Mouse (Mus musculus): ENCODE measurements around the gene Psg25. TPM values are rescaled to one million over a fixed set of nuclear protein-coding genes. Genes with fewer than 3 reads are reported as not detected.
"Not testable (repeated sequence)": the region's sequence is repeated elsewhere in the genome, so short reads cannot be mapped to it uniquely, and the experiment has no call there.

Gene Psg25
- polyA plus RNA-seq (2012; rRNA removed), result 0.03 TPM in 1 of 2 replicates, not detected in the other

GRCm38 (mm10) chr7:18532169-18532568, at the start of gene Psg25:
Psg25 (minus strand) TSS chr7:18532269.
- no peak for TF ChIP-seq CTCF (IDR thresholded peaks at IDR 0.05; ENCODE audit: borderline replicate concordance, insufficient read depth, low read depth, low read length)
- TF ChIP-seq POLR2A (IDR thresholded peaks at IDR 0.05; ENCODE audit: borderline replicate concordance, insufficient read depth, low read length), result no peak
- DNase-seq, result no peak
- Histone ChIP-seq H3K27me3 (ENCODE audit: control insufficient read depth, insufficient read depth, low read length) (no peaks in the 10 kb centered on the region), H3K27ac (ENCODE audit: insufficient read depth, low read length) (no peak within 1 kb of the TSS), H3K4me3 (replicated peaks; ENCODE audit: insufficient read depth, low read depth, low read length) (no peak within 1 kb of the TSS), H3K4me1 (ENCODE audit: control insufficient read depth, insufficient read depth, low read length) (no peaks in the 10 kb centered on the region)
- WGBS, result 88% methylated on average over 1 of the region's 1 CpGs

- 85% methylated on average over 3 of the region's 3 CpGs for WGBS
- no peak for DNase-seq
Observed at GRCm38 (mm10) chr7:18567205-18567604, 35.1 kb upstream of the Psg25 start, which contains the start of gene Psg27. Psg27 (minus strand) TSS chr7:18567305.

GRCm38 (mm10) chr7:18559850-18560249, 27.8 kb upstream of the Psg25 start:
- H3K27me3 ChIP-seq (ENCODE audit: control insufficient read depth, insufficient read depth, low read length), result no peaks in the 10 kb centered on the region
- H3K4me1 ChIP-seq (ENCODE audit: control insufficient read depth, insufficient read depth, low read length), result no peaks in the 10 kb centered on the region
- no peak overlapping the region for H3K27ac ChIP-seq (ENCODE audit: insufficient read depth, low read length)
- no peak for TF ChIP-seq CTCF (IDR thresholded peaks at IDR 0.05; ENCODE audit: borderline replicate concordance, insufficient read depth, low read depth, low read length)
- H3K4me3 ChIP-seq (replicated peaks; ENCODE audit: insufficient read depth, low read depth, low read length), result no peak overlapping the region
- DNase-seq, result no peak

More at GRCm38 (mm10) chr7:18567205-18567604, 35.1 kb upstream of the Psg25 start, which contains the start of gene Psg27:
- Histone ChIP-seq H3K27me3 (ENCODE audit: control insufficient read depth, insufficient read depth, low read length) (no peaks in the 10 kb centered on the region), H3K27ac (ENCODE audit: insufficient read depth, low read length) (no peak within 1 kb of the TSS), H3K4me3 (replicated peaks; ENCODE audit: insufficient read depth, low read depth, low read length) (no peak within 1 kb of the TSS), H3K4me1 (ENCODE audit: control insufficient read depth, insufficient read depth, low read length) (no peaks in the 10 kb centered on the region)
- TF ChIP-seq CTCF (IDR thresholded peaks at IDR 0.05; ENCODE audit: borderline replicate concordance, insufficient read depth, low read depth, low read length) (no peak), POLR2A (IDR thresholded peaks at IDR 0.05; ENCODE audit: borderline replicate concordance, insufficient read depth, low read length) (no peak)

GRCm38 (mm10) chr7:18555751-18556150, 23.7 kb upstream of the Psg25 start:
- not testable (repeated sequence) for H3K4me3 ChIP-seq (replicated peaks; ENCODE audit: insufficient read depth, low read depth, low read length); DNase-seq; H3K4me1 ChIP-seq (ENCODE audit: control insufficient read depth, insufficient read depth, low read length); H3K27me3 ChIP-seq (ENCODE audit: control insufficient read depth, insufficient read depth, low read length); H3K27ac ChIP-seq (ENCODE audit: insufficient read depth, low read length)
- WGBS, result 71% methylated on average over 3 of the region's 3 CpGs

- Histone ChIP-seq H3K27me3 (ENCODE audit: control insufficient read depth, insufficient read depth, low read length) (no peaks in the 10 kb centered on the region), H3K27ac (ENCODE audit: insufficient read depth, low read length) (no peak overlapping the region), H3K4me1 (ENCODE audit: control insufficient read depth, insufficient read depth, low read length) (no peaks in the 10 kb centered on the region), H3K4me3 (replicated peaks; ENCODE audit: insufficient read depth, low read depth, low read length) (no peak overlapping the region)
- WGBS, result 60% methylated on average over 3 of the region's 3 CpGs
- no peak for DNase-seq
- TF ChIP-seq CTCF (IDR thresholded peaks at IDR 0.05; ENCODE audit: borderline replicate concordance, insufficient read depth, low read depth, low read length), result no peak
- no peak for TF ChIP-seq POLR2A (IDR thresholded peaks at IDR 0.05; ENCODE audit: borderline replicate concordance, insufficient read depth, low read length)
Observed at GRCm38 (mm10) chr7:18533420-18533819, 1.4 kb upstream of the Psg25 start.

GRCm38 (mm10) chr7:18524668-18525067, 7.4 kb downstream of the Psg25 start:
- WGBS, result 90% methylated on average over 8 of the region's 8 CpGs
- TF ChIP-seq CTCF (IDR thresholded peaks at IDR 0.05; ENCODE audit: borderline replicate concordance, insufficient read depth, low read depth, low read length) (no peak), POLR2A (IDR thresholded peaks at IDR 0.05; ENCODE audit: borderline replicate concordance, insufficient read depth, low read length) (no peak)
- no peaks in the 10 kb centered on the region for H3K27me3 ChIP-seq (ENCODE audit: control insufficient read depth, insufficient read depth, low read length)

GRCm38 (mm10) chr7:18512848-18513247, 19.2 kb downstream of the Psg25 start:
- not testable (repeated sequence) for H3K4me1 ChIP-seq (ENCODE audit: control insufficient read depth, insufficient read depth, low read length); H3K27ac ChIP-seq (ENCODE audit: insufficient read depth, low read length); DNase-seq; H3K4me3 ChIP-seq (replicated peaks; ENCODE audit: insufficient read depth, low read depth, low read length); H3K27me3 ChIP-seq (ENCODE audit: control insufficient read depth, insufficient read depth, low read length)

More at GRCm38 (mm10) chr7:18524668-18525067, 7.4 kb downstream of the Psg25 start:
- Histone ChIP-seq H3K4me3 (replicated peaks; ENCODE audit: insufficient read depth, low read depth, low read length) (no peak overlapping the region), H3K27ac (ENCODE audit: insufficient read depth, low read length) (no peak overlapping the region), H3K4me1 (ENCODE audit: control insufficient read depth, insufficient read depth, low read length) (no peaks in the 10 kb centered on the region)
- DNase-seq, result no peak

- not testable (repeated sequence) for H3K27me3 ChIP-seq (ENCODE audit: control insufficient read depth, insufficient read depth, low read length); H3K27ac ChIP-seq (ENCODE audit: insufficient read depth, low read length); H3K4me1 ChIP-seq (ENCODE audit: control insufficient read depth, insufficient read depth, low read length); H3K4me3 ChIP-seq (replicated peaks; ENCODE audit: insufficient read depth, low read depth, low read length); DNase-seq
- 41% methylated on average over 2 of the region's 2 CpGs for WGBS
Observed at GRCm38 (mm10) chr7:18512417-18512816, 19.7 kb downstream of the Psg25 start.

GRCm38 (mm10) chr7:18511479-18511878, 20.6 kb downstream of the Psg25 start:
- Histone ChIP-seq H3K27ac (ENCODE audit: insufficient read depth, low read length) (no peak overlapping the region), H3K27me3 (ENCODE audit: control insufficient read depth, insufficient read depth, low read length) (no peaks in the 10 kb centered on the region), H3K4me3 (replicated peaks; ENCODE audit: insufficient read depth, low read depth, low read length) (no peak overlapping the region), H3K4me1 (ENCODE audit: control insufficient read depth, insufficient read depth, low read length) (no peaks in the 10 kb centered on the region)
- 29% methylated on average over 9 of the region's 9 CpGs for WGBS
- TF ChIP-seq CTCF (IDR thresholded peaks at IDR 0.05; ENCODE audit: borderline replicate concordance, insufficient read depth, low read depth, low read length), result no peak
- no peak for TF ChIP-seq POLR2A (IDR thresholded peaks at IDR 0.05; ENCODE audit: borderline replicate concordance, insufficient read depth, low read length)
- no peak for DNase-seq
